In the genomic region with DNA sequence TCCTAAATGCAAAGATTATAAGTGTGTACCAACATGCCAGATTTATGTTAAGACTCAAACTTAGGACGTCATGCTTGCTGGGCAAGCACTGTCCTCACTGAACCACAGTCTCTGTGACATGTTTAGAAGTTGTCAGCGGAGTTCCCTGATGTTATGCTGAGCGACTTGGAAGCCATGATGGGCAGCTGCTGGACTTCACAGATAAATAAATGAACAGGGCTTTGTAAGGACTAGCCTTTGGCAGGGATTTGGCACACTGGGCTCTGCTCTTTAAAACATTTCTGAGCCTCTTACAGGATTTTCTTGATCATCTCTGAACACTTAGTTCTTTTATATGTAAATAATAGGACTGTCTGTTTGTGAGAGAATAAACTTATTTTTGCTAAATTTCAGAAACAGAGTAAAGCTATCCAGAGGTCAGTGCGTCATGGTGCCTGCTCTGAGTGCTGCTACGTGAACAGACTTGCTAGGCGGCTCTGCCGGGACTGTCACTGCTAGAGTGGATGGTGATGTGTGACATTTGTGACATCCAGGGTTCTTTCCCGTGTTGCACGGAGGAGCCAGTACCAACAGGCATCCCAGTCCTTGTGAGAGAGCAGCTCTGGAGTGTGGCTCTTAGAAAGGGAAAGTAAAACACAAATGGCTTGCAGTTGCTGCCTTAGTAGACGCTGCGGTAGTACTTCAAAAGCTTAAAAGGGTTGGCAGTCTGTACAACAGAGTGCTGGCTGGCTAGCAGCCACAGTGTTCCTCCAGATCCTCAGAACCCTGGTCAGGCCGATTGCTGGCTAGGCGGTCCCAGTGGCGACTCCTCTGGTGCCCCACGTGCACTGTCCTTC, we compare ENCODE assay signal across 11 mouse cellular contexts. TPM values are rescaled to one million over a fixed set of nuclear protein-coding genes. Genes with fewer than 3 reads are reported as not detected.
DNase-seq lines count a peak whose midpoint lies in the region; ATAC-seq and TF ChIP-seq lines count a peak whose summit lies in the region.
"Had no signal": no experiment of that assay in that cellular context is flagged by ENCODE, and none has a peak within 500 bp of the region (broad histone marks: within the 10 kb centered on the region; RNA-seq: fewer than 3 reads in every experiment).

No protein-coding gene starts in this region.

- H3K4me1 ChIP-seq in kidney, adult 2 months (ENCODE audit: control insufficient read depth, insufficient read depth, low read length) = peaks cover 15% of the 10 kb centered on the region
- H3K4me1 ChIP-seq: embryonic facial prominence, embryonic 10.5 days had no signal

- WGBS in kidney, adult 2 months = 85% methylated on average over 15 of the region's 15 CpGs

- H3K27me3 ChIP-seq in kidney, adult 2 months (replicated peaks; ENCODE audit: control insufficient read depth, insufficient read depth, low read length) = no peaks in the 10 kb centered on the region

- intact Hi-C loops in heart, postnatal 14 days (cut with DNase I) = no loop called here

- no peak overlapping the region; the same call in 1 of the 2 replicates for H3K4me3 ChIP-seq in layer of hippocampus, adult 2 months
- H3K4me3 ChIP-seq in kidney, adult 2 months (ENCODE audit: insufficient read depth, low read depth, low read length) = no peak overlapping the region
- H3K4me3 ChIP-seq: embryonic facial prominence, embryonic 10.5 days had no signal

- no peak for ATAC-seq in erythroid progenitor cell, adult 5-6 weeks (replicated peaks; ENCODE audit: low FRiP score, poor library complexity, severe bottlenecking)

- TF ChIP-seq POLR2A in kidney, adult 2 months (IDR thresholded peaks at IDR 0.05; ENCODE audit: low read depth, low read length) = no peak

- H3K27ac ChIP-seq in layer of hippocampus, adult 2 months = 0 out of 2 replicates have a peak overlapping the region, but pooled peaks have one; percentile 41
- H3K27ac ChIP-seq in kidney, adult 2 months (ENCODE audit: insufficient read depth, low read depth, low read length) = no peak overlapping the region
- H3K27ac ChIP-seq: embryonic facial prominence, embryonic 10.5 days; hindbrain, embryonic 14.5 days; liver, embryonic 14.5 days had no signal

- H3K36me3 ChIP-seq in kidney, adult 2 months (ENCODE audit: control insufficient read depth, insufficient read depth, low read length) = no peaks in the 10 kb centered on the region; the same call in 1 of the 2 replicates

- TF ChIP-seq CTCF in layer of hippocampus, adult 2 months (conservative IDR thresholded peaks at IDR 0.05) = no peak
- TF ChIP-seq CTCF in kidney, adult 2 months (conservative IDR thresholded peaks at IDR 0.05; ENCODE audit: insufficient read depth, insufficient read length, low read depth, low read length) = no peak

- DNase-seq in layer of hippocampus, adult 2 months (ENCODE audit: low spot score in 2 of 2) = no peak
- DNase-seq in layer of hippocampus, adult 9-11 months = no peak
- DNase-seq in adrenal gland, adult 2 months = peak; percentile 66
- peak; percentile 30 for DNase-seq in adrenal gland, adult 8-10 months
- DNase-seq in heart, postnatal 14 days = peak; percentile 18 to 25
- no peak for DNase-seq in kidney, adult 2 months
- DNase-seq: cerebellum, adult 11 months had no signal

RNA-seq across cellular contexts. Expression of a gene that starts 15.4 kb away (rescaled TPM):
- total RNA-seq in layer of hippocampus, adult 2 months (2021) = under 1 TPM in 1 of 2 experiments, not detected in 1; 0.31 TPM
- under 1 TPM; 0.62 to 0.63 TPM for total RNA-seq in adrenal gland, adult 2 months (2021)
- 0.24 and 0.62 TPM in 2 replicates for polyA plus RNA-seq in adrenal gland, adult 2 months (2012; rRNA removed)
- total RNA-seq in adrenal gland, adult 8-10 months (2022) = under 1 TPM in 2 of 4 experiments, not detected in 2; 0.45 to 0.65 TPM
- 1 to 10 TPM; 1.1 to 1.4 TPM for total RNA-seq in heart, postnatal 14 days (2021)
- total RNA-seq in erythroid progenitor cell, adult 5-6 weeks (2015; ENCODE audit: low replicate concordance) = not detected in 2 replicates
- not detected in 2 replicates for total RNA-seq in erythroid progenitor cell, adult 5-6 weeks (2017; ENCODE audit: low replicate concordance)
- polyA plus RNA-seq in kidney, adult 2 months (2012; rRNA removed) = 0.53 and 0.69 TPM in 2 replicates

RNA-seq across cellular contexts. Expression of a gene that starts 54.7 kb away (rescaled TPM):
- 100 to 1,000 TPM; 162 to 167 TPM for total RNA-seq in layer of hippocampus, adult 2 months (2021)
- 10 to 100 TPM; 54.1 to 67.6 TPM for total RNA-seq in adrenal gland, adult 2 months (2021)
- 8.2 and 8.5 TPM in 2 replicates for polyA plus RNA-seq in adrenal gland, adult 2 months (2012; rRNA removed)
- total RNA-seq in adrenal gland, adult 8-10 months (2022) = 10 to 100 TPM; 61.3 to 93.0 (median 83.8) TPM
- 10 to 100 TPM; 37.5 to 41.0 TPM for total RNA-seq in heart, postnatal 14 days (2021)
- 10.8 and 15.9 TPM in 2 replicates for total RNA-seq in erythroid progenitor cell, adult 5-6 weeks (2015; ENCODE audit: low replicate concordance)
- total RNA-seq in erythroid progenitor cell, adult 5-6 weeks (2017; ENCODE audit: low replicate concordance) = 6.3 and 9.0 TPM in 2 replicates
- 23.3 and 30.8 TPM in 2 replicates for polyA plus RNA-seq in kidney, adult 2 months (2012; rRNA removed)

Comparison
In these comparisons a context has a peak if more than half of its experiments do, and no peak if none do; other contexts are left out.
1. DNase-seq: peak in adrenal gland, adult 2 months (single experiment), adrenal gland, adult 8-10 months (single experiment) and heart, postnatal 14 days (2 of 2); none in layer of hippocampus, adult 2 months (0 of 2), layer of hippocampus, adult 9-11 months (single experiment) and kidney, adult 2 months (single experiment).